Mouse (Mus musculus) spleen, postnatal 4 days (tissue): Measurements from ENCODE around the gene Nrxn1.
"Not testable (repeated sequence)": the region's sequence is repeated elsewhere in the genome, so short reads cannot be mapped to it uniquely, and the experiment has no call there.

Experiments
- DNase-seq, 2 experiments: peaks; one replicate each; pipeline ENCODE4 v3.0.0; 2022; ENCODE audit warnings: low spot score in 2 of 2

Nrxn1 gene

DNA sequence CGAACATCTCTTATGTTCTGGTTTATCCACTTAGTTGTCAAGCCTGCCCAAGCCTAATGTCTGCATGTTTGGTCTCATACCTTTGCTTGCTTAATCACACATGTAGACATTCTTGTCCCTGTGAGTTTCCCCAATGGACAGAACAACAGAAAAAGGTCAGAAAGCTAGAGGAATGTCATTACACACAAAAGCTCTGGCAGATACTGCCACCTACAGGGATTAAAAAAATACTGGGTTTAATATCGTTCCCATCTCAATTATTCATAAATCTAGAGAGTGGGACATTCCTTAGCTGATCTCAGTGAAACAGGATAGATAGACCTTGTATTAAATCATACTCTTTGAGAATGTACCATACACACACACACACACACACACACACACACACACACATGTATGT lies 823.7 kb downstream of the Nrxn1 start:
- DNase-seq = no peak

DNA sequence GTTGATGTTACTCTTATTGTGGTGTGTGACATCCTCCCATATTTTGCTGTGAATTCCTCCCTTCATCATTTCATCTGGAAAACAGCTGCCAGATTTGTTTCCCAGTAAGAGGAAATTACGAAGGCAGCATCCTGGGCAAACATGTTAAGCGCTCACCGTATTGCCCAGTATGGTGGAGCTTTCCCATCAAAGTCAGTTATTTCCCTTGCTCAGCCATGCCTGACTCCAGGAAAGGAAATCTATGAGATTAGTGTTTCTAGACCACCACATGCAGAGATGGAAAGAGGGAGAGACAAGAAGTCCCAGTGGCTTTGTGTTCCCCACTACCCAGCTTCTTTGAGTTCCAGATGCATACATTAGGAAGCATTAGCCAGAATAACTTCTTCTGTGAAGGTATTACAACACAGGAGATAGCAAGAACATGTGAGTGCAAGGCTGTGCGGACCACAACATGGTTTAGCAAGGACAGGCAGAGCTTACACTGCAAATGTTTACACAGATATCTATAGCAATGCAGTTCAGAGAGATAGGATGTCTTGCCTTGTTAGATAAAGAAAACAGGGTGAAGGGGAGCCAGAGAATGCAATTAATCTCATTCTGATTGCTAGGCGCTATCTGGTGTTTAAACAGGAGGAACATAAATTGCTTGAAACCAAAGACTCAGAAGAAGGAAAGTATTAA lies 839.3 kb downstream of the Nrxn1 start:
- DNase-seq = no peak

DNA sequence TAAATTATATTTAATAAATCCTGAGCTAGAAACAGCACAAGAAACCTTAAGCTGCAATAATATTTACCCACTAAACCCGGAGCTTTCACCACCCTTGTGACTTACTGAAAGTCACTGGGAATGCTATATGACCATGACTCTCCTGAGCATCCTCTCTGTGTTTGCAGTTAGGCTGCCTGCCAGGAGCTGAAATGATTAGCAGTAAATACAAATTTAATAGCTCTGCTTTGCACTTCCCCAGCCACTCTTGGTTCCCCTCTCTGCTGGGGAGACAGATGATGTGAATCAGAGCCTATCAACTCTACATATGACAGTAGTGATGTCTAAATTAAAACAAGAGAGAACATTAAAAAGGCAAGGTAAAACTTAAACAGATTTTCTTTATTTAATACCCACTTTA lies 840.7 kb downstream of the Nrxn1 start:
- no peak for DNase-seq

DNA sequence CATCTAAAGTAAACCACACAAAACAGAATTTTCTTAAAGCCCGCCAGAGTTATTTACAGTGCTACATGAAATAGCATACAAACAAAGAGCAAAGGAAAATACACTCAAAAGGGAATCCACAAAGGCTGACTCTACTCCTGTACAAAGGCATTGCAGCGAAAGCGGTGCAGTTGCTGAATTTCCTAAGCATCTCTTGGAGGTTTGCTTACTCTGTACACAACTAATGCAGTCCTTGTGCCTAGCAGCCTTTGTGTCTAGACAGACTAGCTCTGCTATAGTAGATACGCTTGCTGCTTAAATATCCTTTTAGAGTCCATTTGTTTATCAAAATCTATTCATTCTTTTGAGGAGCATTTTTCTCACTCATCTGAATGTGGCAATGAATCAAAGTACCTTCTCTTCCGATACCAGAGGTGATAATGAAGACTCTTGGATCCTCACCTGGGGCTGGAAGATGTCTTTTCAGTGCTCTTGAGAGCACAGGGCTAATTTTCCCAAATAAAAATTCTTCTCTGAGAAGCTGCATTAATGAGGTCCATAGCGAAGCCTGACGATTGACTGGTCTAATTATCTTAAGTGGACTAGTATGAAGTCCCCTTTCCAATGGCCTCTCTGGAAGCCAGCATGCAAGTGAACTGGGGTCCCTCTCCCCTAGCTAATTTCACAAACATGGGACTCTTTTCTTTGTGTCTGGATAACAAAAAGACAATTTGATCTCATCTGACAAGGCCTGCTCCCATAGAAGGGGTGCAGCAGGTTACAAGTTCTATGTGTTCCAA lies 845.6 kb downstream of the Nrxn1 start:
- DNase-seq = no peak

DNA sequence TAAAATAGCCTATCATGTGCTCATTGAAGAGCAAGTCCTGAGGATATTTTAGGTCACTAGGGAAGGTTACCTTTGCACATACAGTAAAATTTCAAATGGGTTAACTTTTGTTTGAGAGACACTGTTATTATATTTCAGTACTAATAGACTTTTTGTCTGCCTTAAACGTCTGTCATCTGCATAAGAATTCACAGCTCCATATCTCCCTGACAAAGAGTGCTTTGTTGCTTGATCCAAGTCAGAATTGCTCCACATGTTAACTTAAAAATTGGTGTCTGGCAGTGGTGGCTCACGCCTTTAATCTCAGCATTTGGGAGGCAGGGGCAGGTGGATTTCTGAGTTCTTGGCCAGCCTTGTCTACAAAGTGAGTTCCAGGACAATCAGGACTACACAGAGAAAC lies 848.5 kb downstream of the Nrxn1 start:
- DNase-seq = no peak

DNA sequence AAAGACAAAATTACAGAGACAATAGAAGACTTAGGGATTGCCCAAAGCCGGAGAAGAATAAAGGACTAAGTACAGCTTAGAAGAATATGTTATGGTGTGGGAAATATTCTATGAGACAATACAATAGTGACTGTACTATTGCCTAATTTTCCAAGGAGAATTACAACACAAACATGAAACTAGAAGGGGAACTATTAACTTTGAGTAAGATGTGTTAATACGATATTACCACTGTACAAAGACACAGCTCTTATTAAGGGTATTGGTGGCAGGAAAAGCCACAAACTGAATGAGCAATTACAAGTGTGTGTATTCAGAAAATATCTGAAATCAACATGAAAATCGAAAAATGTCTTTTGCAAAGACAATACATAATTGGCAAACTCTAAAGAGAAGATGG lies 853.9 kb downstream of the Nrxn1 start:
- no peak for DNase-seq

DNA sequence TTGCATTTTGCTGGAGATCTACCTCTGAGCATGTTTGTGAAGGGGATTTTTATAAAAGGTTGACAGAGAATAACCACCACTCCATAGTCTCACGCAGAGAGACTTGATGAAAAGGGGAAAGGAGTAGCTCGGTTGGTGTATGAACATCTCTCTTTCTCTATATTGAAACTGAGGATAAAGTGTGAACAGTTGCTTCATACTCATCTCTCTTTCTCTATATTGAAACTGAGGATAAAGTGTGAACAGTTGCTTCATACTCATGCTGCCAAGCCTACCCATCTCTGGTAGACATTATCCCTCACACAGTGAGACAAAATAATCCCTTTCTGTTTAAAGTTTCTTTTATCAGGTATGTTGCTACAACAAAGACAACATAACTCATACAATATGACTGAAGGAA lies 854.4 kb downstream of the Nrxn1 start:
- DNase-seq = no peak

DNA sequence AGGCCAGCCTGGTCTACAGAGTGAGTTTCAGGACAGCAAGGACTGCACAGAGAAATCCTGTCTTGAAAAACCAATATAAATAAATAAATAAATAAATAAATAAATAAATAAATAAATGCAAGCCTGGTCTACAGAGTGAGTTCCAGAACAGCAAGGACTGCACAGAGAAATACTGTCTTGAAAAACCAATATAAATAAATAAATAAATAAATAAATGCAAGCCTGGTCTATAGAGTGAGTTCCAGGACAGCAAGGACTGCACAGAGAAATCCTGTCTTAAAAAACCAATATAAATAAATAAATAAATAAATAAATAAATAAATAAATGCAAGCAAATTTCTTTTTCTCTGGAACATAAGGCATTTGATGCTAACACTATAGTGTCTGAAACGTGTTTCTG lies 857.2 kb downstream of the Nrxn1 start:
- not testable (repeated sequence) for DNase-seq

DNA sequence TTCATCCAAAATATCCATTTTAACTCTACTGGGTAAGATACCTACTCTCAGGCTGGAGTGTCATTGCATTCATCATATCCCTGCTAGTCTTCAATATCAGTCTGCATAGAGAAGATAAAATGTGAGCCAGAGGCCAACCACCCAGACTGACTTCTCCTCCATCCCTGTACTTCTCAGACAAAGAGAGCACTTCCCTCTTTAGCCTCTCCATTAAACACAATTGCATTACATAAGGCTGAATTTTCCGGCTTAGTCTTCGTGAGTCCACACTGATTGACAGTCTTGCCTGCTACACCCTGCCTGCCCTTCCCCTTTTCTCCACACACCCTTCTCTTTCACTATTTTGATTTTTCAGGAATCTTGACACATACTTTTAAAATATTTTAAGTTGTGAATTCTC lies 858.1 kb downstream of the Nrxn1 start:
- no peak for DNase-seq

DNA sequence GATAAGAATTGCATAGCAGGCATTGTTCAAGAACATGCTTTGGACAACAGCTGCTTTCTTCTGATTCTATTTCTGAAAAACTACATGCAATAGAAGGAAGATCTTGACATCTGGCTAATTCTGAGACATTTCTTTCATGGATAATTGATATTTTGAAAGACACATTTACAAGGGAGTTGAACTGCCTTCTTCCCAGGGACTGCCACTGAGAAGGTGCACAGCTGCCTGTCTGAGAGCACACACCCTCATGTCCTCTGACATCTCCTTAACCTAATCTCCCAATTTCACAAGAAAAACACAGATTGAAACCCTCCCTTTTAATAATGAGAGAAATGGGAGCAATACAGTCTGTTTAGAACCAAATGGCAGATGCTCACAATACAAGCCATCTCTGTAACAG lies 884.3 kb downstream of the Nrxn1 start:
- no peak for DNase-seq

DNA sequence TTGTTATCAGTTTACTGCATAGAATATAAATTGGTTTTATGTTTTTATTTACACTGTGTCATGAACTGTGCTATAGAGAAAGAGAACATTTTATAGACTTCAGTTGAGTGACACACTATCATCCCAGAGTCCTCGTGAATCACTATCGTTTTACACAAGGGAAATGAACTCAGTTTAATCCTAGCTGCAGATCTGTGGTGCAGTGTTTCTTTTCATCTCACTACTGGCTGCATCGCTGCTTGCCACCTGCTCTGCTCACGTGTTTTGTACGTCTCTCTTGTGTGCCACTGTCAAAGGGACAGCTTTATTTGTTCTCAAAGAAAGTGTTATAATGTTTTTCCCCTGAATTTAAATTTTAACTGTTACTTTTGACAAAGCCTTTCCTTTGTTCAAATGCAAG lies 885.3 kb downstream of the Nrxn1 start:
- DNase-seq = no peak

DNA sequence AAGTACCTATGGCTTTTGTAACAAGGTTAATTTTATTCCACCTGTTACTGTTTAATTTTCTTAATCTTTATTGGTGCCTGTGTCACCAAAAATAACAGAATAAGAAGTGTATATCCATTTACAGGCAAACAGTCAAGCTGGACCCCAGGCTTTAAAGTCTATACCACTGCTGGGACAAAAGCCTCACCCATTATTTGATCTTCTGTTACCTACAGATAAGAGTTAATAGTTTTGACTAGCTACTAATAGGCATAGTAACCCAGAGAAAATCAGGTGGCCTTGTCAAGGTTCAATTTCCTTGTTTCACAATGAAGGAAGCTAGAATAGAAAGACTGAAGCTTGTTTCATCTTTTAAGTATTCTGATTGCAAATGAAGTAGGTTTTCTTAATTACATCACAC lies 888.9 kb downstream of the Nrxn1 start:
- DNase-seq = no peak

DNA sequence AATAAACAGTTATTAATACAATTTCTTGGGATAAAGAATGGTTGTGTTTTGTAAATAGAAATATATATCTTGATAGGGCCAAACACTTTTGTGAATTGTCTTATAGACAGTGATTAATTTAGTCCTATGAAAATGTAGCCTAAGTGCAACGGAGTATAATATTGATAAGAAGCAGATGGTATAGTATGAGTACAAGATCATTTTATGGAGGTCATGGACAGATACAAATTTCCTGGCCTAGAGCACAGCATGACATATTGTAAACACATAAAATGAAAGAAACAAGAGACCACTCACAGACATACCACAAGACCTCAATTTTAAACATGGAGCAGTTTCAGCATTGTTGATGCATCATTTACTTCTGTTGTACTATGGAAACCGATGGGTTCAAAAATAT lies 890.1 kb downstream of the Nrxn1 start:
- no peak for DNase-seq

DNA sequence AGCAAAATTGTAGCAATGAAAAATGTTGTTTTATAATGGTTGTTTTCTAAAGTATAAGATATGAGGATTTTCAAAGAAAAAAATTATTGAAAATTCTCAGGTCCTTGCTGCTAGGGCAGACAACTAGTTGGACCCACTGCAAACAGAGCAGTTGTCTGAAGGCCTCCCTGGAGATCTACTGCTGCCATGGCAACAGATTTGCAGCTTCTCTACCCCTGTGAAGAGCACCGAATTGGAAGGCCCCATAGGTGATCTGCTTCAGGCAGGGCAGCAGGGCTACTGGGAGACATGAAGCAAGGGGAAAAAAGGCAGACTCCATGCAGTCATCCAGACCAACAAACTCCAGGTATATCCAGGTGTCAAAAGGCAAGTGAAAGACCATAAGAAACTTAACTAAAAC lies 896.1 kb downstream of the Nrxn1 start:
- no peak for DNase-seq

DNA sequence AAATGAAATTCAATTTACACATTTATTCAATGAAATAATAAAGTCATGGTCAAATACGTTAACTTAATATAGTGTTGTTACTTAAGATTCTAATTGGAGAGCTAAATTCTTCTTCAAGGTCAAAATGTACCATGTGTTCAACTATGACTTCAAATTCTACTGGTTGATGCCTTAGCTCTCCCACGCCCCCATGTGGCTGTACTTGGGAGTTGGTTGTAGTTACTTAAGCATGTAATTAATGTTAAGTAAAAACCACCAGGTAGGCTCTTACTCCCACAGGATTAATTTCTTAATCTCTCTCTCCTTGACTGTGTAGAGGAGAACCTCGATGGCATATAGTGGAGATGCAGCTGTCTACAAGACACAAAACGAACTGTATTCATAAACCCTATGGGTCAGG lies 951.3 kb downstream of the Nrxn1 start:
- DNase-seq = no peak

DNA sequence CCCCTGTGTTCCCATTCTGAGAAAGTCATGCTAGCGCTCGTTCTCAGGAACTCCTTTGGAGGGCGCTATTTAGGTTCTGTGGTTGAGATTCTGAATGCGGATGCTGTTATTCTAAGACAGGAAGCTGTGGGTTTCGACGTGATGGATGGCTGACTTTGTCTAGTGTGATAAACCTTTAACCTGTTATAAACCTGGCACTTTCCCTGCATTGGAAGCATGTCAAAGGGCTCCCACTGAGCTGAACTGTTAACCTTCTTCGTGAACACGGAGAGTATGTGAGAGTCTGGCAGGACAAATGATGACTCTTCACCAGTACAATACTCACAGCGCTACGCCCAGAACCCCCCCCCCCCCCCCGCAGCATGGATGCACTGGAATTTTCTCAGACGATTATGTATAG lies 962.0 kb downstream of the Nrxn1 start:
- no peak for DNase-seq

DNA sequence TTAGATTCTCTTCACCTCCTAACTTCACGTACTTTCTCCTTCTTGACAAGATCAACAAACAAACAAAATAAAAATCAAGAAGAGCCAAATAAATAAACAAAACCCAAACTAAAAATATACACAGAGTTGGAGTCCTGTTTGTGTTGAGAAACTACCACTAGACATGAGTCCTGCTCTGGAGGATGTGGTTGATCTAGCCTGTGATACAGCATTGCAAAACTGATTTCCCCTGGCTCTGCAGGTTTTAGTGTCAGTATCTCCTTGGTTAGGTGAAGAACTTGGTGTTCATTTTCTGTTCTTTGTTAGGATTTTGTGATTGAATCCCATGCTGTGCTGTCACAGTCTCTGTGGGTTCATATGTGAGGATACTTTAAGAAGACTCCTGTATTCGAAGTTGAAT lies 963.7 kb downstream of the Nrxn1 start:
- no peak for DNase-seq

DNA sequence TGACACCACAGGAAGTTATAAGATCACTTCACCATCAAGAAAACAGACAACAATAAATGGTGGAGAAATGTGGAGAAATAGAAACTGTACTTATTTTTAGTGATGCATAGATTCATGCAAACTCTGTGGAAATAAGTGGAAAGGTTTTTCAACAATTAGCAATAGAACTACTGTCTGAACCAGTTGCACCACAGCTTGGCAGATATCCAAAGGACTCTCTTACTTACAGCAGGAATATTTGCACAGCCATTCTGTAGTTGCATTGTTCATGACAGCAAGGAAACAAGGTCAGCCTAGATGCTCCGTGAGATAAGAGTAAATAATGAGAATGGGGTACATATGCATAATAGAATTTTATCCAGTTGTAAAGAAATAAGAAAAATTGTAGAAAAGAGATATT lies 965.3 kb downstream of the Nrxn1 start:
- no peak for DNase-seq

DNA sequence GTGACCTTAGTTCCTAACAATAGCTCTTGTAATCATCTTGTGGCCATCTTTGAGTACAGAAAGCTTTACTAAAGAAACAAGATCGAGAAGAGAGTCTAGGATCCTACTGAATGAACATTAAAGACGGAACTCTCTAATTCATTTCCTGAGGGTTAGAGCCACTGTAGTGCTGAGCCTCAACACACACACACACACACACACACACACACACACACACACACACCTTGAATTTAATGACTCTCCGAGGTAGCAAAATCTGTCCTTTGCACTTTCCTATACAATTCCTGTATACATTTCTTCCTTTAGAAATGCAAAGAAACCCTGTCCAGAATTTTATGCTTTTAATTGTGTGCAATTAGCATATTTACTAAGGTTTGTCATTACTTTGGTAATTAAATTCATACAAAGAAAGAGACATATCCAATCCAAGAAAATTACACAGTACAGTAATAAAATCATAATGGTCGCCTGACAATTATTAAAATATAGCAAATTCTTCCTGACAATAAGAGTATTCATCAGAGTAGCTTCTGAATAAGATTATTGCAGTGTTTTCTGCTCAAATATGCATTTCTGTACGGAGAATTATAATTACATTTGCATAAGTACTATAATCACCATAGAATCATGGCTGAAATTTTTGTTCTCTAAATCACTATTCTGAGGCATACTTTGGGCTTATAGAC lies 969.9 kb downstream of the Nrxn1 start:
- no peak for DNase-seq

DNA sequence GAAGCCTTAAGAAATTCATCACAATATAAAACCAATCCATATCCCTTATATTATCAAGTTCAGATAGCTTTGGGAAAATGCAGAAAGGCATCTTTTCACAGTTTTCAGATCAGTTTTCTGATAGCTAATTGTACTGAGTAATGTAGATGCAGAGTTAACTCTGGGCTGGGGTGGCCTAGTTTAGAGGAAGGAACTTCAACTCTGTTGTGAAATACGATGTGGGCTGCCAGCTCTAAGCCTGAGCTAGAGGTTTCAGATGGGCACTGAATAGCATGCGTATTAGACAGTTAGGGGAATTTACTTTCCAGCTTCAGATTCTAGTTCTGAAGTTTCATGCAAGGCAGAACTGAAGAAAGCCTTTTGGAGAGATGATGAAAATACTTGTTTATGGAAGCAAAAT lies 976.6 kb downstream of the Nrxn1 start:
- DNase-seq = no peak

DNA sequence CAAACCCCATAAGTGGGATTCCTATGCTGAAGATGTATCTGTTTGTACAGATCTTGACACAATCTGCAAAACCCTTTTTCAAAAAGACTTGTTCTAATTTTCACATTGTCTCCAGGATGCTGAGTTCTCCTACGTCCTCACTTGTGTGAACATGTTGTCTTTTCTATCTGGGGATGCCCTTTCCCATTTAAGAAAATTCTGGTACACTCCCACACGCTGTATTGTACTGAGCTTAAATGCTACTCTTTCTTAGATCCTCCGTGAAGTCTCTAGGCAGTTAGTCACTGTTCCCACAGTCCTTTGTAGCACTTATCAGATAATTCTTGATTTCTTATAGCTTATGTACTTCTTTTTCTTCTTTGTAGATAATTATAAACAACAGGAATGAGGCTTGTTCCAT lies 997.9 kb downstream of the Nrxn1 start:
- DNase-seq = no peak

DNA sequence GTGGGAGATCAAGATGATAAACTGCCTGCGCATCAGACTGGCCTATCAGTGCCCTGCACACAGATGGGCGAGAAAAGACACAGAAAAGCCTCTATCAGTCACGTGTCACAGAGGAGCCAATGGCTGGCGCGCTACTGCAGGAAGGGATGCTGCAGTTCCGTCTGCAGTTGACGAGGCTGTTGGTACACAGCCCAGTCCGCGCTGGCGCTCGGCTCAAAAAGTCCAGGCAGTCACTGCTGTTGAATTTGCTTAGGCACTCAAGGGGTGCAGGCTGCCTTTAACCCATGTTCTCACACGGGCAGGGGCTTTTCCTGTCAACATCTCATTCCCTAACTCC lies 1004.6 kb downstream of the Nrxn1 start:
- DNase-seq = no peak

DNA sequence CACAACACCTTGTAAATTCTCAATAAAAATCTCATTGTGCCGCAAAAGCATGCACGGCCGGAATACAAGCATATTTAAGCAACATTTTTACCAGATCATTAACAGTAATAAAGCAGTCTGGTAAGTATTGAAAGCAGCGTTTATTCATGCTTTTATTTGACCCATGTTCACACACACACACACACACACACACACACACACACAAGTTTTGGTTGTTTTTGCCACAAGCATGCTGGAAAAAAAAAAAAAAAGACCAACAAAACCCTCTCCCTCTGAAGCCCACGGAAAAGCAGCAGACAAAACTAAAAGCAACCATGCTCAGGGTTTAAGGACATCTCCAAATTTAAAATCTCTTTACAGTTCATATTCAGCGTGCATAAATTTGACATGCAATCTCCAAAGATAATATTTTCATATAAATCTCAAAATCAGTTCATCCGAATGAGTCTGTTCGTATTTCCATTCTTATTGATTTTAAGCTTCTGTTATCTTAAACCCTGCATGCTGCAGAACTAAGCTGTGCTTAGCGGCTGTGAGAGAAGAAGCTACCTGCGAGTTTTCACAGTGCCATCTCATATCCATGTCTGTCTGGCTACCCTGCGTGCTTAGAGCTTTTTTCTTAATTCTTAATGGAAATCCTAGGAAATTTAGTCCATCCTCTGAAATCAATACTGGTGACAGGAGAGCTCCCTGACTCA lies 1005.1 kb downstream of the Nrxn1 start:
- DNase-seq = no peak
